Mouse (Mus musculus) testis, adult 10 weeks (tissue): ENCODE measurements around the gene Ssty2. TPM values are rescaled to one million over a fixed set of nuclear protein-coding genes. Genes with fewer than 3 reads are reported as not detected.

Experiments used
- polyA plus RNA-seq: library from polyadenylated mRNA; stranded (reverse); fragments of 350-450 nt; fragmentation: Illumina TruSeq; extraction: RNeasy Lipid Tissue Mini Kit (QIAGEN cat#74804); gene quantifications from one replicate; pipeline ENCODE4 v1.2.3, GENCODE M21; 2014; ENCODE audit warnings: low read depth, low replicate concordance

Ssty2 gene
- polyA plus RNA-seq = 33.5 TPM

GRCm38 (mm10) chrY:67047972-67048371, at the start of gene Ssty2:
Gene Ssty2, minus strand, starts transcription at chrY:67048072.

